Mouse (Mus musculus) MEL (cell line): ENCODE results near the gene Rcl1.

Experiments
- CTCF ChIP-seq, 3 experiments: IDR thresholded peaks in 2 of 3; conservative IDR thresholded peaks in 1 of 3; 2 replicates each; pipeline ENCODE4 v1.5.1; 2011 to 2012; ENCODE audit warnings: low read length in 3 of 3, low read depth in 2 of 3, mild to moderate bottlenecking in 2 of 3, improper control_type of control experiment in 1 of 3, inconsistent platforms in 1 of 3, mixed read lengths in 1 of 3, moderate library complexity in 1 of 3; ENCODE audit not compliant: control insufficient read depth in 1 of 3, insufficient read depth in 1 of 3, poor library complexity in 1 of 3, severe bottlenecking in 1 of 3
- EP300 ChIP-seq, 2 experiments: IDR thresholded peaks; 2 replicates each; pipeline ENCODE4 v1.6.1; 2011; ENCODE audit warnings: improper control_type of control experiment in 2 of 2, low read length in 2 of 2, low read depth in 1 of 2, mild to moderate bottlenecking in 1 of 2
- GATA1 ChIP-seq: IDR thresholded peaks from 2 replicates; pipeline ENCODE4 v1.6.1; 2011; ENCODE audit warnings: low read depth, low read length, improper control_type of control experiment
- MEF2A ChIP-seq: IDR thresholded peaks from 2 replicates; pipeline ENCODE4 v1.6.1; 2014; ENCODE audit warnings: low read depth, mild to moderate bottlenecking, inconsistent platforms, low read length, improper control_type of control experiment; ENCODE audit not compliant: poor library complexity, insufficient replicate concordance, severe bottlenecking; ENCODE audit errors: extremely low read depth
- MYB ChIP-seq: IDR thresholded peaks from 2 replicates; pipeline ENCODE4 v1.6.1; 2011; ENCODE audit warnings: mild to moderate bottlenecking, low read depth, low read length, improper control_type of control experiment
- MYC ChIP-seq: IDR thresholded peaks from 2 replicates; pipeline ENCODE4 v1.6.1; 2011; ENCODE audit warnings: low read depth, mild to moderate bottlenecking, low read length, improper control_type of control experiment, moderate library complexity
- NRF1 ChIP-seq: IDR thresholded peaks from 2 replicates; pipeline ENCODE4 v1.6.1; 2014; ENCODE audit warnings: low read depth, mild to moderate bottlenecking, inconsistent platforms, low read length, improper control_type of control experiment, moderate library complexity; ENCODE audit not compliant: poor library complexity, insufficient read depth, severe bottlenecking
- POLR2A ChIP-seq, 2 experiments: IDR thresholded peaks; 2 replicates each; pipeline ENCODE4 v1.6.1; 2011 to 2012; ENCODE audit warnings: low read length in 2 of 2, mild to moderate bottlenecking in 2 of 2, control low read depth in 1 of 2, improper control_type of control experiment in 1 of 2, low read depth in 1 of 2, moderate library complexity in 1 of 2; ENCODE audit not compliant: control insufficient read depth in 1 of 2, insufficient read depth in 1 of 2, poor library complexity in 1 of 2
- POLR2AphosphoS5 ChIP-seq: IDR thresholded peaks from 2 replicates; pipeline ENCODE4 v1.6.1; 2012; ENCODE audit warnings: low read depth, borderline replicate concordance, mild to moderate bottlenecking, inconsistent platforms, low read length, moderate library complexity, mixed read lengths
- RCOR1 ChIP-seq: IDR thresholded peaks from 2 replicates; pipeline ENCODE4 v1.6.1; 2012; ENCODE audit warnings: low read depth, mild to moderate bottlenecking, inconsistent platforms, low read length, improper control_type of control experiment
- SIN3A ChIP-seq: IDR thresholded peaks from 2 replicates; pipeline ENCODE4 v1.6.1; 2012; ENCODE audit warnings: low read length, improper control_type of control experiment, inconsistent platforms
- SMC3 ChIP-seq: IDR thresholded peaks from 2 replicates; pipeline ENCODE4 v1.6.1; 2011; ENCODE audit warnings: low read depth, low read length, improper control_type of control experiment

- TF ChIP-seq GATA1 (no peak), CTCF (IDR thresholded peaks at IDR 0.05 in 2 of 3, conservative IDR thresholded peaks at IDR 0.05 in 1 of 3; ENCODE audit: control insufficient read depth in 1 of 3, insufficient read depth in 1 of 3, low read depth in 2 of 3, low read length in 3 of 3, poor library complexity in 1 of 3, severe bottlenecking in 1 of 3) (no peak), MYB (no peak), NRF1 (no peak), MEF2A (no peak), EP300 (IDR thresholded peaks at IDR 0.05; ENCODE audit: low read depth in 1 of 2, low read length in 2 of 2) (no peak), SIN3A (no peak), POLR2A (IDR thresholded peaks at IDR 0.05; ENCODE audit: control insufficient read depth in 1 of 2, insufficient read depth in 1 of 2, low read depth in 1 of 2, low read length in 2 of 2, poor library complexity in 1 of 2) (no peak), RCOR1 (no peak), POLR2AphosphoS5 (no peak), MYC (no peak), SMC3 (no peak)
These were observed 25.3 kb downstream of the Rcl1 start for GRCm38 (mm10) chr19:29126347-29127015.
